Mouse (Mus musculus): ENCODE measurements around the gene Galnt14. TPM values are rescaled to one million over a fixed set of nuclear protein-coding genes. Genes with fewer than 3 reads are reported as not detected.

Gene Galnt14
- polyA plus RNA-seq, 1 experiment from 2014 or later: 2.8 TPM

DNA sequence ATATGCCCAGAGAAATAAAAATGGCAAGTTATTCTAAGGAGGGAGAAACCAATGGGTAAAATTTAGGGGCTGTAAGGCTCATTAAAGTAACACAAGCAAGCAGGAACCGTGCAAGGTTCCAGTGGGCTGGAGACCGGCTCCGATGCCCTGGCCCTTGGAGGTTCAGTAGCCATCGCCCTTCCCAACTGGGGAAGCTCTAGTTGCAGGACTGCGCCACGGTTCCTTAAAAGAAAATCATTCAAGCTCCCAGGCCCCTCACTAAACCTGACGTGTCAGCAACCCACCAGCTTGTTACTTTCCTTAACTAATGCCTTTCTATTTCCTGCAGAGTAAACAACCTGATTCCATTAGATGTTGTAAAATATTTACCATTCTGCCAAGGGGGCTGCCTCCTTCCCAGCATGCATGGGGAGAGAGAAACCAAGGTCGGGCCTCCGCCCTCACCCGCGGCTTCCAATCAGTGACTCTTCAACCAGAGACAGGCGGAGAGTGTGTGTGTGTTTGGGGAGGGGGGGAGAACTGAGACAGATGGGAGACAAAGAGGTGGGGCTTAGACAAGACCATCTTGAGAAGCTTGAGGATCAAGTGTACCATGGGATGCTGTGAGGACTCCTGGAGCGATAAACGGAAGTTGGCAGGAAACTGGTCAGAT, 81.9 kb downstream of the Galnt14 start:
- Histone ChIP-seq H3K4me1 (ENCODE audit: control insufficient read depth, insufficient read depth, low read length) (no peaks in the 10 kb centered on the region), H3K9me3 (replicated peaks; ENCODE audit: control insufficient read depth, low read length) (no peaks in the 10 kb centered on the region), H3K4me3 (ENCODE audit: low read depth, low read length) (no peak overlapping the region), H3K36me3 (replicated peaks; ENCODE audit: control insufficient read depth, insufficient read depth, low read depth, low read length) (no peaks in the 10 kb centered on the region), H3K9ac (replicated peaks; ENCODE audit: low read length) (no peak overlapping the region), H3K27me3 (ENCODE audit: control insufficient read depth, insufficient read depth, low read length) (no peaks in the 10 kb centered on the region), H3K27ac (replicated peaks; ENCODE audit: low read depth, low read length) (no peak overlapping the region), H3K4me2 (ENCODE audit: low read depth, low read length) (no peak overlapping the region)
- DNase-seq (ENCODE audit: low spot score) (no peak), ATAC-seq (replicated peaks; ENCODE audit: insufficient number of reproducible peaks, low FRiP score, low TSS enrichment, low read depth) (no peak)
- 89% methylated on average over 14 of the region's 14 CpGs for WGBS

DNA sequence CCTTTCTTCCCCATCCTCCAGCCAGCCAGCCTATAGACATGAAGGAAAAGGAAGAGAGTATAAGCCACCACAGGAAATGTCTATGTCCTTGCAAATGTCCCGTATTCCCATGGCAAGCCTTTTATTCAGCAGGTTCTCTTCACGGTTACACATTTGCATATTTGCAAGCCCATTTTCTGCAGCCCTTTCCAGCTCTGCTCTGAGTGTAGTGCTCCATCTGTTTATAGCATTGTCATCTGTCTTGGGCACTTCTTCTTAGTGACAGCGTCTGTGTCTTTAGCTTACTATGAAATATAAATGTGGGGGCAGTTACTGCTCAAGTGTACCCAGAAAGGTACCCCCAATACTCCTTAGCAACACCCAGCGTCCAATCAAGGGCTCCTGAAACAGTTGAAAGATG, 83.3 kb downstream of the Galnt14 start:
- Histone ChIP-seq H3K4me1 (ENCODE audit: control insufficient read depth, insufficient read depth, low read length) (no peaks in the 10 kb centered on the region), H3K4me3 (ENCODE audit: low read depth, low read length) (no peak overlapping the region), H3K36me3 (replicated peaks; ENCODE audit: control insufficient read depth, insufficient read depth, low read depth, low read length) (no peaks in the 10 kb centered on the region), H3K9ac (replicated peaks; ENCODE audit: low read length) (no peak overlapping the region), H3K4me2 (ENCODE audit: low read depth, low read length) (no peak overlapping the region), H3K27me3 (ENCODE audit: control insufficient read depth, insufficient read depth, low read length) (no peaks in the 10 kb centered on the region), H3K27ac (replicated peaks; ENCODE audit: low read depth, low read length) (no peak overlapping the region), H3K9me3 (replicated peaks; ENCODE audit: control insufficient read depth, low read length) (no peaks in the 10 kb centered on the region)
- ATAC-seq (replicated peaks; ENCODE audit: insufficient number of reproducible peaks, low FRiP score, low TSS enrichment, low read depth) (no peak), DNase-seq (ENCODE audit: low spot score) (no peak)
- WGBS: 83% methylated on average over 4 of the region's 4 CpGs

DNA sequence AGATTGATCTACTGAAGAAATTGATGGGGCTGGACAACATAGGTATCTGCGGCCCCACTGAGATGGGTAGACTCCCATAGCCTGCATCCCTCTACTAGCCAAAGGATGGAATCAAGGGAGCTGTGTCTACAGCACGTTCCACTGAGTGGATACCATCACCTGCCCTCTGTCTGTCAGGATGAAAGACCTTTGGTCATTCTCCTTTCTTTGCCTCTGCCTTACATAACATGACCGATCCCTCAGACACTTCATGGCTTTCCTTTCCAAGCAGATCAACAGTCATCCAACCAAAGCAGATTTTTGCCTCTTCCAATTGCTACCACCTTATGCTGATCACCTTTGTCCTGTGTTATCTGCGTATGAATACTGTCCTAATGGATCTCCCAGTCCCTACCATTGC, 90.2 kb downstream of the Galnt14 start:
- no peaks in the 10 kb centered on the region for H3K4me1 ChIP-seq (ENCODE audit: control insufficient read depth, insufficient read depth, low read length)
- WGBS: 90% methylated on average over 4 of the region's 4 CpGs
- H3K4me3 ChIP-seq (ENCODE audit: low read depth, low read length): no peak overlapping the region
- DNase-seq (ENCODE audit: low spot score) (no peak), ATAC-seq (replicated peaks; ENCODE audit: insufficient number of reproducible peaks, low FRiP score, low TSS enrichment, low read depth) (no peak)
- no peaks in the 10 kb centered on the region for H3K9me3 ChIP-seq (replicated peaks; ENCODE audit: control insufficient read depth, low read length)
- H3K27ac ChIP-seq (replicated peaks; ENCODE audit: low read depth, low read length): no peak overlapping the region
- no peaks in the 10 kb centered on the region for H3K27me3 ChIP-seq (ENCODE audit: control insufficient read depth, insufficient read depth, low read length)
- no peak overlapping the region for H3K4me2 ChIP-seq (ENCODE audit: low read depth, low read length)
- no peaks in the 10 kb centered on the region for H3K36me3 ChIP-seq (replicated peaks; ENCODE audit: control insufficient read depth, insufficient read depth, low read depth, low read length)
- no peak overlapping the region for H3K9ac ChIP-seq (replicated peaks; ENCODE audit: low read length)

DNA sequence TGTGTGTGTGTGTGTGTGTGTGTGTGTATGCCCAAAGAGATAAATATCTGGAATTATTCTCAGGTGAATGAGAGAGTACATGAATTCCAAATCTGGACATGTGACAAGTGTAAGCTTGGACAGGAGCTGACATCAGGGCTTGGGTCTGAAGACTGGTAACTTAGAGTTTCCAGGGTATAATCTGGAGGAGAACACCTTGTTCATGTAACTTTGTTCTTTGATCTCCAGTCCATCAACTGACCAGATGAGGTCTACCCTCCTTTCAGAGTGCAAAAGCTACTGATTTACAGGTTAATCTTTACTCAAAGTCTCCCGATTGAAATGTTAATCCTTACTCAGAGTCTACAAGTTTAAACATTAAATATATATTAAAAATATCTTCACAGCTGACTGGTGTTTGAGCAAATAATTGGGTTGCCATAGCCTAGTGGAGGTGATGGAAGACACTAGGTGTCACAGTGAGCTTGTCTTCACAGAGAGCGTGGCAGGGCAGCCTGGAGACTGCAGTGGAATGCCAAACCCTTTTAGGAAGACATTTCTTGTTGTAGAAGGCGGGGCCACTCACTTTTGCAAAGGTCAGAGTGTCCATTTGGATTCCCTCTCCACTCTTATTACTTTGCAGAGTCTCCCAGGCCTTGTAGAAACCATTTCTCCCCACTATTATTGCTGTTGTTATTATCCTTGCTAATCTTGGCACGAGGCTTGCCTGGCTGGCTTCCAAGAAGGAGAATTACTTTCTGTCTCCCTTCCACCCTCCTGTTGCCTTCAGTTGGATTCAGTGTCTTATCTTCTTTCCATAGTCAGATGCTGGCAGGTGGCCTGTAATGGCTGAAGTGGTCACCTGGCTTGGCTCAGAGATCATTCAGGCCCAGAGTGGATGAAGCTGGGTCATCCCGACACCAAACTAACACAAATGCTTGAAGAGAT, 107.4 kb downstream of the Galnt14 start:
- WGBS: 71% methylated on average over 5 of the region's 5 CpGs
- Histone ChIP-seq H3K36me3 (replicated peaks; ENCODE audit: control insufficient read depth, insufficient read depth, low read depth, low read length) (no peaks in the 10 kb centered on the region), H3K9me3 (replicated peaks; ENCODE audit: control insufficient read depth, low read length) (no peaks in the 10 kb centered on the region), H3K4me3 (ENCODE audit: low read depth, low read length) (no peak overlapping the region), H3K27ac (replicated peaks; ENCODE audit: low read depth, low read length) (no peak overlapping the region), H3K9ac (replicated peaks; ENCODE audit: low read length) (no peak overlapping the region), H3K4me1 (ENCODE audit: control insufficient read depth, insufficient read depth, low read length) (no peaks in the 10 kb centered on the region), H3K27me3 (ENCODE audit: control insufficient read depth, insufficient read depth, low read length) (no peaks in the 10 kb centered on the region), H3K4me2 (ENCODE audit: low read depth, low read length) (no peak overlapping the region)
- ATAC-seq (replicated peaks; ENCODE audit: insufficient number of reproducible peaks, low FRiP score, low TSS enrichment, low read depth): no peak
- no peak for DNase-seq (ENCODE audit: low spot score)

DNA sequence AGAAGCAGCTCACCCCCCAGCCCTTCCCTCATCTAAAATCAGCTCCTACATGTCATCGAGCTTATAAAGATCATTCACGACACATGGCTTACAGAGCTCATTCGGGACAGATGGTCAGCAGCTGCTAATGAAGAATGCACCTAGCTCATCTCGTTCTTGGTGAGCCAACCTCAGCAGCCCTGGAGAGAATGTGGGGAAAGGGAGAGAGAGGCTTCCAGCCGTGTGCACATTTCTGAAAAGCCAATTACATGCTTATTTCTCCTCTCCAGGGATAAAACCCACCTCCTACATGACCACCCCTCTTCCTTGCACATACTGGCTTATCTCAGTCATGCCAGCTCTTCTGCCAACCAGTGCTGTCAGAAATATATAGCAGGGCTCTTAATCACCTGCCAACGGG, 110.3 kb downstream of the Galnt14 start:
- ATAC-seq (replicated peaks; ENCODE audit: insufficient number of reproducible peaks, low FRiP score, low TSS enrichment, low read depth) (no peak), DNase-seq (ENCODE audit: low spot score) (no peak)
- H3K27ac ChIP-seq (replicated peaks; ENCODE audit: low read depth, low read length): no peak overlapping the region
- WGBS: 74% methylated on average over 6 of the region's 6 CpGs
- H3K4me3 ChIP-seq (ENCODE audit: low read depth, low read length): no peak overlapping the region
- H3K27me3 ChIP-seq (ENCODE audit: control insufficient read depth, insufficient read depth, low read length): no peaks in the 10 kb centered on the region
- no peaks in the 10 kb centered on the region for H3K4me1 ChIP-seq (ENCODE audit: control insufficient read depth, insufficient read depth, low read length)
- no peak overlapping the region for H3K4me2 ChIP-seq (ENCODE audit: low read depth, low read length)
- H3K36me3 ChIP-seq (replicated peaks; ENCODE audit: control insufficient read depth, insufficient read depth, low read depth, low read length): no peaks in the 10 kb centered on the region
- no peak overlapping the region for H3K9ac ChIP-seq (replicated peaks; ENCODE audit: low read length)
- H3K9me3 ChIP-seq (replicated peaks; ENCODE audit: control insufficient read depth, low read length): no peaks in the 10 kb centered on the region

DNA sequence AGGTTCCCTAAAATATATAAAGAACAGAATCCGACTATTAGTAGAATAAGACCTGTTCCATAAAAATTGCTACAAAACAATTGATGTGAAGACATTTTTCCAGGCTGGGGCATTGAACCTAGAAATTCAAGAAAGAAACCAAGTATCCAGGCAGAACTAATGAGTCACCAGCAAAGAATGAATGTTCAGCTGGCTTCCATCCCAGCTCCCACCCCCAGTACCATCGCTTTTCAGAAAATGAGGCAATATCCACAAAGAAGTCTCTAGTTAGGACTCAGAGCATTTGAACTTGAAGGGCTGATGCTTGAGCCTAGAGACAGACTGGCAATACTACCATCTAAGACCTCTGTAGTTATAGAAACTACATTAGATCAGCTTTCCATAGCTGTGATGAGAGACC, 118.2 kb downstream of the Galnt14 start:
- no peaks in the 10 kb centered on the region for H3K9me3 ChIP-seq (replicated peaks; ENCODE audit: control insufficient read depth, low read length)
- H3K4me2 ChIP-seq (ENCODE audit: low read depth, low read length): no peak overlapping the region
- H3K9ac ChIP-seq (replicated peaks; ENCODE audit: low read length): no peak overlapping the region
- H3K27me3 ChIP-seq (ENCODE audit: control insufficient read depth, insufficient read depth, low read length): no peaks in the 10 kb centered on the region
- 92% methylated on average over 2 of the region's 2 CpGs for WGBS
- DNase-seq (ENCODE audit: low spot score): no peak
- H3K27ac ChIP-seq (replicated peaks; ENCODE audit: low read depth, low read length): no peak overlapping the region
- no peak overlapping the region for H3K4me3 ChIP-seq (ENCODE audit: low read depth, low read length)
- H3K36me3 ChIP-seq (replicated peaks; ENCODE audit: control insufficient read depth, insufficient read depth, low read depth, low read length): no peaks in the 10 kb centered on the region
- ATAC-seq (replicated peaks; ENCODE audit: insufficient number of reproducible peaks, low FRiP score, low TSS enrichment, low read depth): no peak
- no peaks in the 10 kb centered on the region for H3K4me1 ChIP-seq (ENCODE audit: control insufficient read depth, insufficient read depth, low read length)

DNA sequence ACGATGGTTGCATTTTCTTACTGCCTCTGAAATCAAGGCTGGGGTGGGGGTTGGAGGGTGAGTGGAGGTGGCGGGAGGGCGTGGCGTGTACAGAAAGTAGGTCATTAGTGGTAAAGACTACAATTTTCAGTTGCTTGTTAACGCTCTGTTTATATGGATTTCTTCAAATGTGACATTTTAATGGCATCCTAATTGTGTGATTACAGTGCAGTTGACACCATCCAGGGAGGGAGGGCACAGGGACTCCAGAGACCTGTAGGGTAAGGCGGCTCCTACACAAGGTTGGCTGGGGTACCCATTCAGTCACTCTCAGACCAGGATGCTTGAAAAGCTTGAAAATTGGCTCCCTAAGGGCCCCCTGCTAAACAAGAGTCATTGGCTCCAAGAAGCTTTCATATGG, 122.7 kb downstream of the Galnt14 start:
- Histone ChIP-seq H3K36me3 (replicated peaks; ENCODE audit: control insufficient read depth, insufficient read depth, low read depth, low read length) (no peaks in the 10 kb centered on the region), H3K9ac (replicated peaks; ENCODE audit: low read length) (no peak overlapping the region), H3K4me3 (ENCODE audit: low read depth, low read length) (no peak overlapping the region), H3K9me3 (replicated peaks; ENCODE audit: control insufficient read depth, low read length) (no peaks in the 10 kb centered on the region), H3K27me3 (ENCODE audit: control insufficient read depth, insufficient read depth, low read length) (no peaks in the 10 kb centered on the region), H3K27ac (replicated peaks; ENCODE audit: low read depth, low read length) (no peak overlapping the region), H3K4me2 (ENCODE audit: low read depth, low read length) (no peak overlapping the region), H3K4me1 (ENCODE audit: control insufficient read depth, insufficient read depth, low read length) (no peaks in the 10 kb centered on the region)
- no peak for ATAC-seq (replicated peaks; ENCODE audit: insufficient number of reproducible peaks, low FRiP score, low TSS enrichment, low read depth)
- no peak for DNase-seq (ENCODE audit: low spot score)
- WGBS: 74% methylated on average over 6 of the region's 6 CpGs

DNA sequence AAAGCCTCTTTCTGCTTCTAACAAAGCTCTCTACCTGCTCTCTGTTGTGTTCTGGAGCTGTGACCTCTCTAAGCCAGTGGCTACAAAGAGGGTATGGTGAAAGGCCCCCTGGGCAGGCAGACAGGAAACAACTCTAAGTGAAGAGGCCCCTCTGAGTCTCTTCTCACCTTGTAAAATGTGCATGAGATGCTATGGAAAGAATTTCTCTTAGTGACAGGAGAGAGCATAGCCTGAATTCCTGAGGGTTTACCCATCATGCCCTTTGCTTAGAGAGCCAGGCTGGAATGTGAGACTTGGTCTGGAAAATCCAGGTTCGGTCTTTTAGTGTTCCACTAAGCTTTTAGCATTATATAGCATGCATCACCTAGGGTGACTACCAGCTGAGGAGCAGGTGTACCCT, 136.1 kb downstream of the Galnt14 start:
- H3K9ac ChIP-seq (replicated peaks; ENCODE audit: low read length): no peak overlapping the region
- H3K4me2 ChIP-seq (ENCODE audit: low read depth, low read length): no peak overlapping the region
- no peak overlapping the region for H3K27ac ChIP-seq (replicated peaks; ENCODE audit: low read depth, low read length)
- ATAC-seq (replicated peaks; ENCODE audit: insufficient number of reproducible peaks, low FRiP score, low TSS enrichment, low read depth) (no peak), DNase-seq (ENCODE audit: low spot score) (no peak)
- H3K4me3 ChIP-seq (ENCODE audit: low read depth, low read length): no peak overlapping the region
- H3K9me3 ChIP-seq (replicated peaks; ENCODE audit: control insufficient read depth, low read length): no peaks in the 10 kb centered on the region
- 80% methylated on average over 1 of the region's 1 CpGs for WGBS
- no peaks in the 10 kb centered on the region for H3K4me1 ChIP-seq (ENCODE audit: control insufficient read depth, insufficient read depth, low read length)
- H3K36me3 ChIP-seq (replicated peaks; ENCODE audit: control insufficient read depth, insufficient read depth, low read depth, low read length): no peaks in the 10 kb centered on the region
- H3K27me3 ChIP-seq (ENCODE audit: control insufficient read depth, insufficient read depth, low read length): no peaks in the 10 kb centered on the region

Measured in embryonic facial prominence, embryonic 11.5 days (tissue).